Mouse (Mus musculus) granulocyte monocyte progenitor cell, adult 5-6 weeks (primary cell): Measurements from ENCODE around the gene Rnasel. TPM values are rescaled to one million over a fixed set of nuclear protein-coding genes. Genes with fewer than 3 reads are reported as not detected.
"Not testable (repeated sequence)": the region's sequence is repeated elsewhere in the genome, so short reads cannot be mapped to it uniquely, and the experiment has no call there.

Source experiments
- ATAC-seq: replicated peaks from 2 replicates; pipeline ENCODE4 v1.8.0; 2016; ENCODE audit warnings: mild to moderate bottlenecking, moderate TSS enrichment, inconsistent platforms; ENCODE audit not compliant: poor library complexity, severe bottlenecking
- total RNA-seq, 2 experiments: library from RNA; stranded (forward) in 1 of 2; stranded (reverse) in 1 of 2; fragments of 200-712, 200-1000 nt in 1 of 2; fragments of >200 nt in 1 of 2; fragmentation: Nextera tagmentation in 1 of 2; gene quantifications; 2 replicates each; pipeline ENCODE4 v1.2.3; 2014 to 2017

Gene Rnasel
- total RNA-seq, 2 experiments from 2014 or later = 35.9 to 52.3 TPM

GRCm38 (mm10) chr1:153767281-153767680, 18.1 kb downstream of the Rnasel start:
- ATAC-seq = peak; percentile 32; the same call in 1 of the 2 replicates

- ATAC-seq = peak; percentile 78
Observed at GRCm38 (mm10) chr1:153768465-153768864, 19.2 kb downstream of the Rnasel start.

GRCm38 (mm10) chr1:153769571-153769970, 20.3 kb downstream of the Rnasel start:
- ATAC-seq = not testable (repeated sequence)

GRCm38 (mm10) chr1:153769998-153770775, 21.0 kb downstream of the Rnasel start:
- ATAC-seq = no peak

- ATAC-seq = no peak
Observed at GRCm38 (mm10) chr1:153770776-153771167, 21.5 kb downstream of the Rnasel start.

GRCm38 (mm10) chr1:153775174-153775573, 25.9 kb downstream of the Rnasel start:
- no peak for ATAC-seq

GRCm38 (mm10) chr1:153776257-153776656, 27.0 kb downstream of the Rnasel start:
- ATAC-seq = no peak

- peak; percentile 72 for ATAC-seq
Observed at GRCm38 (mm10) chr1:153778205-153778604, 29.0 kb downstream of the Rnasel start.

GRCm38 (mm10) chr1:153783339-153783738, 34.1 kb downstream of the Rnasel start:
- no peak for ATAC-seq

GRCm38 (mm10) chr1:153785608-153786007, 36.4 kb downstream of the Rnasel start:
- peak; percentile 97 for ATAC-seq

- peak; percentile 83 for ATAC-seq
Observed at GRCm38 (mm10) chr1:153790708-153791107, 41.5 kb downstream of the Rnasel start.

- ATAC-seq = no peak
Observed at GRCm38 (mm10) chr1:153794241-153794640, 45.0 kb downstream of the Rnasel start.

- peak; percentile 3; the same call in 1 of the 2 replicates for ATAC-seq
Observed at GRCm38 (mm10) chr1:153802691-153803090, 53.5 kb downstream of the Rnasel start.

GRCm38 (mm10) chr1:153803530-153803929, 54.3 kb downstream of the Rnasel start:
- ATAC-seq = peak; percentile 87

- peak; percentile 55 for ATAC-seq
Observed at GRCm38 (mm10) chr1:153807390-153807993, 58.3 kb downstream of the Rnasel start.

Other genes with a start within 250 kb of the Rnasel start
- gene Npl, start 199.4 kb upstream of the Rnasel start, total RNA-seq (2014; fragmentation: Nextera tagmentation) = 20.9 and 29.3 TPM in 2 replicates
- 13.4 and 19.9 TPM in 2 replicates for gene Npl, start 199.4 kb upstream of the Rnasel start, total RNA-seq (2017)
- 0.34 and 4.6 TPM in 2 replicates for gene Rgs8, start 96.4 kb upstream of the Rnasel start, total RNA-seq (2014; fragmentation: Nextera tagmentation)
- gene Rgs8, start 96.4 kb upstream of the Rnasel start, total RNA-seq (2017) = 0.47 and 1.3 TPM in 2 replicates
- gene Rgs16, start 9.1 kb upstream of the Rnasel start, total RNA-seq (2014; fragmentation: Nextera tagmentation) = not detected in 2 replicates
- gene Rgs16, start 9.1 kb upstream of the Rnasel start, total RNA-seq (2017) = 0.17 TPM in 1 of 2 replicates, not detected in the other
- not detected in 2 replicates for gene Rgsl1, start 94.7 kb downstream of the Rnasel start, total RNA-seq (2014; fragmentation: Nextera tagmentation)
- gene Rgsl1, start 94.7 kb downstream of the Rnasel start, total RNA-seq (2017) = not detected in 2 replicates
- not detected in 2 replicates for gene Teddm1b, start 124.9 kb downstream of the Rnasel start, total RNA-seq (2014; fragmentation: Nextera tagmentation)
- not detected in 2 replicates for gene Teddm1b, start 124.9 kb downstream of the Rnasel start, total RNA-seq (2017)
- not detected in 2 replicates for gene Teddm1a, start 142.3 kb downstream of the Rnasel start, total RNA-seq (2014; fragmentation: Nextera tagmentation)
- not detected in 2 replicates for gene Teddm1a, start 142.3 kb downstream of the Rnasel start, total RNA-seq (2017)
- gene Glul, start 150.5 kb downstream of the Rnasel start, total RNA-seq (2014; fragmentation: Nextera tagmentation) = 60.4 and 67.3 TPM in 2 replicates
- gene Glul, start 150.5 kb downstream of the Rnasel start, total RNA-seq (2017) = 50.7 and 59.0 TPM in 2 replicates
- 0.11 TPM in 1 of 2 replicates, not detected in the other for gene Teddm2, start 150.8 kb downstream of the Rnasel start, total RNA-seq (2014; fragmentation: Nextera tagmentation)
- gene Teddm2, start 150.8 kb downstream of the Rnasel start, total RNA-seq (2017) = not detected in 2 replicates